Mouse (Mus musculus): ENCODE results near the gene Gpr157. TPM values are rescaled to one million over a fixed set of nuclear protein-coding genes. Genes with fewer than 3 reads are reported as not detected.

Gpr157 gene
- total RNA-seq, 1 experiment: 0.71 TPM

DNA sequence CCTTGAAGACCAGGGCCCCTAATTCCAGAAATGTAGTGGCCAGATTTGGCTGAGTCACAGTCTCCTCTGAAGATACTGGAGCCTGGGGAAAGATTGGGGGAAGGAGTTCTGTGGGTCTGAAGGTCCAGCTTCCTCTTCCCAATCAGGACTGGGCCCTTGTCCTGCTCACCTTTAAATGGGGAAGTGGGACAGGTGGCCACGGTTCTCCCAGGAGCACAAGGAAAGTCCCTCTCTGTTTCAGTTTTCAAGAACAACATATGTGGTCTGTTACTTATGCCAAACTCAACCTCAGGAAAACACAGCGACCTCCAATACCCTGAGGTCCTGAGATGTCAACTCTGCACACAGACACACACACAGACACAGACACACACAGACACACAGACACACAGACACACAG, 8.5 kb upstream of the Gpr157 start:
- H3K4me1 ChIP-seq (ENCODE audit: control insufficient read depth in 2 of 2, insufficient read depth in 2 of 2, low read length in 2 of 2, poor library complexity in 1 of 2): peaks cover 0 to 3% of the 10 kb centered on the region in 2 experiments; a peak in 1 of 4 replicates
- in situ Hi-C loops (cut with MboI; ENCODE audit: low sequenced_read_pairs in 2 of 2, unreplicated experiment in 2 of 2): no loop called here
- no peaks in the 10 kb centered on the region for H3K36me3 ChIP-seq (ENCODE audit: control insufficient read depth, insufficient read depth, low read length, poor library complexity, severe bottlenecking)
- no peak for TF ChIP-seq MAFK (IDR thresholded peaks at IDR 0.05; ENCODE audit: insufficient read depth, low read depth, low read length)
- TF ChIP-seq ZC3H11A (IDR thresholded peaks at IDR 0.05; ENCODE audit: borderline replicate concordance, low read depth, low read length): no peak
- TF ChIP-seq ZNF384 (IDR thresholded peaks at IDR 0.05; ENCODE audit: low read depth, low read length): no peak
- no peak for TF ChIP-seq HCFC1 (IDR thresholded peaks at IDR 0.05; ENCODE audit: borderline replicate concordance, insufficient read depth, low read length)
- no peak for TF ChIP-seq CHD2 (IDR thresholded peaks at IDR 0.05; ENCODE audit: low read depth, low read length)
- H3K9ac ChIP-seq (ENCODE audit: insufficient read depth, low read depth, low read length, poor library complexity, severe bottlenecking): no peak overlapping the region
- no peak overlapping the region for H3K27ac ChIP-seq (ENCODE audit: insufficient read depth, low read depth, low read length, poor library complexity, severe bottlenecking)
- no peak for DNase-seq (ENCODE audit: low read depth, low spot score)
- no peaks in the 10 kb centered on the region for H3K9me3 ChIP-seq (ENCODE audit: control insufficient read depth, insufficient read depth, low read depth, low read length)
- no peak overlapping the region for H3K4me3 ChIP-seq (ENCODE audit: insufficient read depth in 1 of 2, low read depth in 1 of 2, low read length in 2 of 2, poor library complexity in 1 of 2, severe bottlenecking in 1 of 2)

DNA sequence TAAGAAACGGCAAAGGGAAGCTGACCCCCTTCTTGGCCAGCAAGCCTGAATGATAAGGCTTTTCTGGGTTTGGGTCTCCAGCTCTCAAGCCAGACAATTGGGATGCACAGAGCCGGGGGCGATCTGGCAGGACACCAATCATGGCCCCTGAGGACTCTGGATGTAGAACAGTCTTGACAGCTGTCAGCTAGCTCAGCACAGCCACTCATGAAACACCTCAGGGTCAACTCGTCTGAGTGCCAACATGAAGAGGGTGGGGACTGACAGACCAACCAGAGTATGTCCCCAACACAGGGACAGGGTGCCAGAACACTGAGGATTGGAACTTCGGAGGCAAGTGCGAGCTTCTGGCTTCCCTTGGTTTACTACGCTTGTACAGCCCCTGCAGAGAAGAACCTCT, 7.9 kb upstream of the Gpr157 start:
- no peak for DNase-seq (ENCODE audit: low read depth, low spot score)
- Histone ChIP-seq H3K4me3 (ENCODE audit: insufficient read depth in 1 of 2, low read depth in 1 of 2, low read length in 2 of 2, poor library complexity in 1 of 2, severe bottlenecking in 1 of 2) (no peak overlapping the region), H3K4me1 (ENCODE audit: control insufficient read depth in 2 of 2, insufficient read depth in 2 of 2, low read length in 2 of 2, poor library complexity in 1 of 2) (peaks cover 0 to 3% of the 10 kb centered on the region in 2 experiments; a peak in 1 of 4 replicates), H3K36me3 (ENCODE audit: control insufficient read depth, insufficient read depth, low read length, poor library complexity, severe bottlenecking) (no peaks in the 10 kb centered on the region), H3K9me3 (ENCODE audit: control insufficient read depth, insufficient read depth, low read depth, low read length) (no peaks in the 10 kb centered on the region), H3K27ac (ENCODE audit: insufficient read depth, low read depth, low read length, poor library complexity, severe bottlenecking) (no peak overlapping the region), H3K9ac (ENCODE audit: insufficient read depth, low read depth, low read length, poor library complexity, severe bottlenecking) (no peak overlapping the region)
- in situ Hi-C loops (cut with MboI; ENCODE audit: low sequenced_read_pairs in 2 of 2, unreplicated experiment in 2 of 2): no loop called here
- TF ChIP-seq ZC3H11A (IDR thresholded peaks at IDR 0.05; ENCODE audit: borderline replicate concordance, low read depth, low read length) (no peak), MAFK (IDR thresholded peaks at IDR 0.05; ENCODE audit: insufficient read depth, low read depth, low read length) (no peak), CHD2 (IDR thresholded peaks at IDR 0.05; ENCODE audit: low read depth, low read length) (no peak), ZNF384 (IDR thresholded peaks at IDR 0.05; ENCODE audit: low read depth, low read length) (no peak), HCFC1 (IDR thresholded peaks at IDR 0.05; ENCODE audit: borderline replicate concordance, insufficient read depth, low read length) (no peak)

DNA sequence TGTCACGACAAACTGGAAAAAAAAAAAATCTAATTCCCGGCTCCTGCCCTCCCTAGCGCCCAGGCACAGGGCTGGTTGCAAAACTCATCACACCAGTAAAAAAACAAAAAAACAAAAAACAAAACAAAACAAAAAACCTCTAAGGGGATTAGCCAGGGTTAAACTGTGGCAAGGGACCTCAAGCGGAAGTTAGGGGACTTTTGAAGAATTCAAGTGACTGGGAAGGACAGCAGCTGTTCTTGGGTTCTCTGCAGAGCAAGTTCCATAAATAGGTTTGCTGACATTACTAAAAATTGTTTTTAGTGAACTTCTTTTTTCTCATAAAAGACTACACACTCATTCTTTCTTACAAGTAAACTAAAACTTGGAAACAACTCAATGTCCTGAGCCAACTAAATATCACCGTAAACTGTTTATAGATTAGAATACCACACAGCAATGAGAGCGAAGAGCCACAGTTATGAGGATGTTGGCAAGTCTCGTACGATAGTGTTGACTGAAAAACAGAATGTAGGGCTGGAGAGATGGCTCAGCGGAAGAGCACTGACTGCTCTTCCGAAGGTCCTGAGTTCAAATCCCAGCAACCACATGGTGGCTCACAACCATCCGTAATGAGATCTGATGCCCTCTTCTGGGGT, 6.7 kb upstream of the Gpr157 start:
- Histone ChIP-seq H3K36me3 (ENCODE audit: control insufficient read depth, insufficient read depth, low read length, poor library complexity, severe bottlenecking) (no peaks in the 10 kb centered on the region), H3K4me3 (ENCODE audit: insufficient read depth in 1 of 2, low read depth in 1 of 2, low read length in 2 of 2, poor library complexity in 1 of 2, severe bottlenecking in 1 of 2) (no peak overlapping the region), H3K9ac (ENCODE audit: insufficient read depth, low read depth, low read length, poor library complexity, severe bottlenecking) (no peak overlapping the region), H3K4me1 (ENCODE audit: control insufficient read depth in 2 of 2, insufficient read depth in 2 of 2, low read length in 2 of 2, poor library complexity in 1 of 2) (peaks cover 0 to 3% of the 10 kb centered on the region in 2 experiments; a peak in 1 of 4 replicates), H3K9me3 (ENCODE audit: control insufficient read depth, insufficient read depth, low read depth, low read length) (no peaks in the 10 kb centered on the region), H3K27ac (ENCODE audit: insufficient read depth, low read depth, low read length, poor library complexity, severe bottlenecking) (no peak overlapping the region)
- in situ Hi-C loops (cut with MboI; ENCODE audit: low sequenced_read_pairs in 2 of 2, unreplicated experiment in 2 of 2): no loop called here
- no peak for DNase-seq (ENCODE audit: low read depth, low spot score)
- TF ChIP-seq CHD2 (IDR thresholded peaks at IDR 0.05; ENCODE audit: low read depth, low read length) (no peak), HCFC1 (IDR thresholded peaks at IDR 0.05; ENCODE audit: borderline replicate concordance, insufficient read depth, low read length) (no peak), ZNF384 (IDR thresholded peaks at IDR 0.05; ENCODE audit: low read depth, low read length) (no peak), ZC3H11A (IDR thresholded peaks at IDR 0.05; ENCODE audit: borderline replicate concordance, low read depth, low read length) (no peak), MAFK (IDR thresholded peaks at IDR 0.05; ENCODE audit: insufficient read depth, low read depth, low read length) (no peak)

DNA sequence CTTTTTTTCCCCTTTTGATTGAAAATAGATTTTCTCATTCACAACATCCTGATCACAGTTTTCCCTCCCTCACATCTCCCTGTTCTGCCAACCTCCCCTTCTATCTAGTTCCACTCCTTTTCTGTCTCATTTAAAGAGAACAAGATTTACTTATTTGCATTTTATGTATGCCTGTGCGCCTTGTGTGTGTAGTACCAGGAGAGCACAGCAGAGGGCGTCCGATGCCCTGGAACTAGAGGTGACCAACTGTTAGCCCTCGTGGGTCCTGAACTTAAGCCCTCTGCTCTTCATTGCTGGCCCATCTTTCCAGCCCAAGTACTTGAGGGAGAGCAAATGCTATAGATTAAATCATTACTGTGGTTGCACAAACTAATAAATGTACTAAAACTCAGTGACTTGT, 1.8 kb upstream of the Gpr157 start:
- no peak overlapping the region for H3K4me3 ChIP-seq (ENCODE audit: insufficient read depth in 1 of 2, low read depth in 1 of 2, low read length in 2 of 2, poor library complexity in 1 of 2, severe bottlenecking in 1 of 2)

More for the DNA sequence above, 1.8 kb upstream of the Gpr157 start:
- H3K9me3 ChIP-seq (ENCODE audit: control insufficient read depth, insufficient read depth, low read depth, low read length): no peaks in the 10 kb centered on the region
- H3K9ac ChIP-seq (ENCODE audit: insufficient read depth, low read depth, low read length, poor library complexity, severe bottlenecking): no peak overlapping the region
- no peaks in the 10 kb centered on the region for H3K36me3 ChIP-seq (ENCODE audit: control insufficient read depth, insufficient read depth, low read length, poor library complexity, severe bottlenecking)
- peaks cover 0 to 2% of the 10 kb centered on the region in 2 experiments; a peak in 1 of 4 replicates for H3K4me1 ChIP-seq (ENCODE audit: control insufficient read depth in 2 of 2, insufficient read depth in 2 of 2, low read length in 2 of 2, poor library complexity in 1 of 2)
- peak; percentile 70 for DNase-seq (ENCODE audit: low read depth, low spot score)
- no peak for TF ChIP-seq ZNF384 (IDR thresholded peaks at IDR 0.05; ENCODE audit: low read depth, low read length)
- no peak for TF ChIP-seq MAFK (IDR thresholded peaks at IDR 0.05; ENCODE audit: insufficient read depth, low read depth, low read length)
- TF ChIP-seq CHD2 (IDR thresholded peaks at IDR 0.05; ENCODE audit: low read depth, low read length): no peak
- TF ChIP-seq HCFC1 (IDR thresholded peaks at IDR 0.05; ENCODE audit: borderline replicate concordance, insufficient read depth, low read length): no peak
- no peak for TF ChIP-seq ZC3H11A (IDR thresholded peaks at IDR 0.05; ENCODE audit: borderline replicate concordance, low read depth, low read length)
- H3K27ac ChIP-seq (ENCODE audit: insufficient read depth, low read depth, low read length, poor library complexity, severe bottlenecking): no peak overlapping the region
- in situ Hi-C loops (cut with MboI; ENCODE audit: low sequenced_read_pairs in 2 of 2, unreplicated experiment in 2 of 2): no loop called here

Data from ES-E14 (cell line).